Mouse (Mus musculus): ENCODE results near the gene Sirt7.
A peak's percentile ranks its signal among the peaks of the same experiment; 100 is the strongest.

Gene Sirt7

GRCm38 (mm10) chr11:120641255-120641654 is 16.2 kb upstream of the Sirt7 start:
- DNase-seq (ENCODE audit: low read depth, low spot score) = no peak

- no peak for DNase-seq (ENCODE audit: low read depth, low spot score)
Observed at GRCm38 (mm10) chr11:120634810-120635209, 9.8 kb upstream of the Sirt7 start.

- peak; percentile 97 for DNase-seq (ENCODE audit: low read depth, low spot score)
Observed at GRCm38 (mm10) chr11:120633520-120634343, 8.7 kb upstream of the Sirt7 start, which contains the start of gene Mafg. Gene Mafg (minus strand): TSS chr11:120633600.

- DNase-seq (ENCODE audit: low read depth, low spot score) = peak; percentile 76
Observed at GRCm38 (mm10) chr11:120632559-120633519, 7.8 kb upstream of the Sirt7 start.

- no peak for DNase-seq (ENCODE audit: low read depth, low spot score)
Observed at GRCm38 (mm10) chr11:120631726-120632448, 6.8 kb upstream of the Sirt7 start.

GRCm38 (mm10) chr11:120630881-120631725 is 6.1 kb upstream of the Sirt7 start:
- no peak for DNase-seq (ENCODE audit: low read depth, low spot score)

GRCm38 (mm10) chr11:120630401-120630871 is 5.4 kb upstream of the Sirt7 start:
- no peak for DNase-seq (ENCODE audit: low read depth, low spot score)

- DNase-seq (ENCODE audit: low read depth, low spot score) = no peak
Observed at GRCm38 (mm10) chr11:120629911-120630310, 4.9 kb upstream of the Sirt7 start.

GRCm38 (mm10) chr11:120629341-120629730 is 4.3 kb upstream of the Sirt7 start:
- DNase-seq (ENCODE audit: low read depth, low spot score) = no peak

- no peak for DNase-seq (ENCODE audit: low read depth, low spot score)
Observed at GRCm38 (mm10) chr11:120628601-120629340, 3.7 kb upstream of the Sirt7 start.

- DNase-seq (ENCODE audit: low read depth, low spot score) = no peak
Observed at GRCm38 (mm10) chr11:120627468-120628300, 2.6 kb upstream of the Sirt7 start.

- no peak for DNase-seq (ENCODE audit: low read depth, low spot score)
Observed at GRCm38 (mm10) chr11:120626785-120627467, 1.9 kb upstream of the Sirt7 start.

- peak; percentile 86 for DNase-seq (ENCODE audit: low read depth, low spot score)
Observed at GRCm38 (mm10) chr11:120624680-120625111, 344 bp downstream of the Sirt7 start.

GRCm38 (mm10) chr11:120623961-120624679 is 920 bp downstream of the Sirt7 start:
- peak; percentile 57 for DNase-seq (ENCODE audit: low read depth, low spot score)

- no peak for DNase-seq (ENCODE audit: low read depth, low spot score)
Observed at GRCm38 (mm10) chr11:120622805-120623204, 2.2 kb downstream of the Sirt7 start.

GRCm38 (mm10) chr11:120620195-120620594 is 4.8 kb downstream of the Sirt7 start:
- no peak for DNase-seq (ENCODE audit: low read depth, low spot score)
